Comparison of ENCODE assay signal across 12 mouse cellular contexts in genomic region chr4:82763586-82763985, GRCm38 (mm10).
"Had no signal": no experiment of that assay in that cellular context is flagged by ENCODE, and none has a peak within 500 bp of the region (broad histone marks: within the 10 kb centered on the region; RNA-seq: fewer than 3 reads in every experiment).

No protein-coding gene starts in this region.

- H3K27ac ChIP-seq: liver, embryonic 12.5 days; midbrain, embryonic 12.5 days; neural tube, embryonic 15.5 days had no signal

- H3K27me3 ChIP-seq: liver, embryonic 12.5 days; midbrain, embryonic 12.5 days; neural tube, embryonic 15.5 days had no signal

- ATAC-seq: intestine, postnatal 0 days; liver, embryonic 12.5 days had no signal

- H3K36me3 ChIP-seq: liver, embryonic 12.5 days; midbrain, embryonic 12.5 days; neural tube, embryonic 15.5 days had no signal

- H3K4me3 ChIP-seq: liver, embryonic 12.5 days; midbrain, embryonic 12.5 days; myocyte; neural tube, embryonic 15.5 days had no signal

- H3K4me2 ChIP-seq: liver, embryonic 12.5 days; midbrain, embryonic 12.5 days had no signal

- H3K9me3 ChIP-seq: liver, embryonic 12.5 days; midbrain, embryonic 12.5 days; neural tube, embryonic 15.5 days had no signal

- H3K9ac ChIP-seq: liver, embryonic 12.5 days; lung, embryonic 14.5 days; midbrain, embryonic 12.5 days; neural tube, embryonic 15.5 days had no signal

- H3K4me1 ChIP-seq: liver, embryonic 12.5 days had no signal

- DNase-seq: kidney, postnatal 10 days; lung, embryonic 14.5 days; lung, postnatal 10 days; lung, postnatal 4 days; right cerebral cortex, adult 18-20 months; spleen, adult 18-20 months; thymus, postnatal 36 days had no signal
